Mouse (Mus musculus): ENCODE results near the gene Rnaset2b. TPM values are rescaled to one million over a fixed set of nuclear protein-coding genes. Genes with fewer than 3 reads are reported as not detected.
"Not testable (repeated sequence)": the region's sequence is repeated elsewhere in the genome, so short reads cannot be mapped to it uniquely, and the experiment has no call there.

Gene Rnaset2b
- polyA plus RNA-seq, 1 experiment from 2014 or later = 64.3 TPM

DNA sequence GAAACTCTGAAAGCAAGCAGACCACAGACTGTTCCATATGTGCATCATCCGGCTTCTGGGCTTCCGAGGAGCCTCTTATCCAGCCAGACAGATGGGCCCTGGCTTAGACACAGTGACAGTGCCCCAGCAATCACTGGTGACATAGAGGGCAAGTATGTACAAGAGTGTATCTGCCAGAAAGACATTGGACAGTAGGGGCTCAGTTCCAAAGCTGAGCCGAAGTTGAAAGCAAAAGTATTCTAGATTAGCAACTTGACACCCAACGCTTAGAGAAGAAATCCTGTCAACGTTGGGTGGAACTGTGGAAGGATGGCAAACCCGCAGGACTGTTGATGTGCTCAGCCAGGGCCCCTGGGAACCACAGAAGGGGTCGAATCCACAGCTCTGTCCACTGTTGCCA is 59.8 kb downstream of the Rnaset2b start:
- WGBS = 67% methylated on average over 5 of the region's 7 CpGs
- H3K9me3 ChIP-seq (ENCODE audit: control insufficient read depth, low read length); H3K4me3 ChIP-seq (replicated peaks; ENCODE audit: low read depth, low read length); H3K4me2 ChIP-seq (ENCODE audit: low read length); H3K9ac ChIP-seq (replicated peaks; ENCODE audit: low read length); H3K27me3 ChIP-seq (ENCODE audit: control insufficient read depth, insufficient read depth, low read length); ATAC-seq (ENCODE audit: low FRiP score, low TSS enrichment); DNase-seq; H3K27ac ChIP-seq (replicated peaks; ENCODE audit: low read depth, low read length); H3K4me1 ChIP-seq (ENCODE audit: control insufficient read depth, insufficient read depth, low read length); H3K36me3 ChIP-seq (ENCODE audit: control insufficient read depth, insufficient read depth, low read length): not testable (repeated sequence)

DNA sequence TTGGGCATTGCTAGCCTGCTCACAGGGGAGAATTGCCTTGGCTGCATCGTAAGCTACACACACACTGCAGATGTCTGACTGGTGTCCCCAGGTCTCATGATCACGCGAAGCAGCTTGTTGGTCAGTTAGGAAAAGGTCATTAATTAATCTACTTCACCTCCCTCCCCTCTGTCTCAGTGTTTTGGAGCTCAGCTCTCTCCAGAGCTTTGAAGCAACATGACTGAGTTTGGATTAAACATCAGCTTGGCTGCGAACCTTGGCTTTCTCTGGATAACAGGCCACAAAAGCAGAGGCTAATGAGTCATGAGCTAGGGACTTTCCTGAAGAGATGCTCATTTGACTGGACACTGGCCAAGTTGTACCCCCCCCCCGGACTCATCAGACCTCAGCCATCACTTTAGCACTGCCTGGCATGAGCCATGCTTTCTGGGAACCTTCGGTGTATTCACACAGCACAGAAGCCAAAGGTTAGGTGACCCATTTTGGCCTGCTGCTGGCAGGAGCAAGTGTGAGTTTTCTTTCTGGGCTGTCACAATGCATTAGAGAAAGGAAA is 60.3 kb downstream of the Rnaset2b start:
- DNase-seq; ATAC-seq (ENCODE audit: low FRiP score, low TSS enrichment); H3K36me3 ChIP-seq (ENCODE audit: control insufficient read depth, insufficient read depth, low read length); H3K27ac ChIP-seq (replicated peaks; ENCODE audit: low read depth, low read length); H3K27me3 ChIP-seq (ENCODE audit: control insufficient read depth, insufficient read depth, low read length); H3K4me1 ChIP-seq (ENCODE audit: control insufficient read depth, insufficient read depth, low read length); H3K9me3 ChIP-seq (ENCODE audit: control insufficient read depth, low read length); H3K4me2 ChIP-seq (ENCODE audit: low read length); H3K4me3 ChIP-seq (replicated peaks; ENCODE audit: low read depth, low read length); H3K9ac ChIP-seq (replicated peaks; ENCODE audit: low read length): not testable (repeated sequence)
- WGBS = 69% methylated on average over 3 of the region's 6 CpGs

DNA sequence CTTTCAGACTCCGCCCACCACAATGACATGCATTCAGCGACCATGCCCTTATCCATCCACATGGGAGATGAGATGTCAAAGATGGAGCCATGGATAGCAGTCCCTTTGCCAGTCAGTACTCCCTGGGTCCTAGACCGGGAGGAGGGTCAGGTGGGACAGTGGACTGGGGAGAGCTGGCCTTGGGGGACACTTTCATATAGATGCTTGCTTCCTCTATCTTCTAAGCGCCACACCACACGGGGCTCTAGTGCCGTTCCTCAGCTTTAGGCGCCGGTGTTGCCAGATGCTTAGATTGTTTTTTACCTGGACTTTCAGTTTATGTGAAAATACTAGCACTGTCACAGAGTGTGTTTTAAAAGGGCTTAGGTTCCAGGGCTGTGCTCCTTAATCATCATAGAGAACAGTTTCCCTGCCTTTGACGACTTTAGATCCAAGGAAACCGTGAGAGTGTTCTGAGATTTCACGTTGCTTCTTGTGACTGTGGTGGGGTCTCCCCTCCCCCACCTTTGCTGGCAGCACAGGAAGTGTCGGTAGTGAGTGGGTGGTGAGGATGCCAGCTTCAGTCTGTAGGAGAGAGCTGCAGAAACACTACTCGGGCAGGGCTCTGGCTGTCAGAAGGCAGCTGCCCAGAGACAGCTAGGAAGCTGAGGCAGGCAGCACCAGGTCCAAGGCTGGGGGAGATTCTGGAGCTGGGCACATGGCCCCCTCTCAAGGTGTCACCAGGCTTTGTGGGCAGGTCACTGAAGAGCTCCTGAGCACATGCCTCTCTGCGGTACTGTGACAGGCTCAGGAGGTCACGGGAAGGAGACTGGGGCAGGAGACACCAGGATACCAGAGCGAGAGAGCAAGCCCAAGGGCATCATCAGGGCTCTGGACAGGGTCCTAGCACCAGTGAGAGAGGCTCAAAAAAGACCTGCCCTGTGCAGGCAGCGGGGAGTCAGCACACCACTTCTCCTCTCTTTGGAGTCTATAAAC is 63.0 kb downstream of the Rnaset2b start:
- not testable (repeated sequence) for H3K4me1 ChIP-seq (ENCODE audit: control insufficient read depth, insufficient read depth, low read length); DNase-seq; H3K9ac ChIP-seq (replicated peaks; ENCODE audit: low read length); H3K27me3 ChIP-seq (ENCODE audit: control insufficient read depth, insufficient read depth, low read length); H3K36me3 ChIP-seq (ENCODE audit: control insufficient read depth, insufficient read depth, low read length); H3K27ac ChIP-seq (replicated peaks; ENCODE audit: low read depth, low read length); H3K4me2 ChIP-seq (ENCODE audit: low read length); H3K9me3 ChIP-seq (ENCODE audit: control insufficient read depth, low read length); ATAC-seq (ENCODE audit: low FRiP score, low TSS enrichment); H3K4me3 ChIP-seq (replicated peaks; ENCODE audit: low read depth, low read length)
- 61% methylated on average over 3 of the region's 17 CpGs for WGBS

Other genes starting within 250 kb of the Rnaset2b start
- 20.8 and 27.8 TPM in 2 replicates for gene Ezr, start 187.8 kb upstream of the Rnaset2b start, polyA plus RNA-seq (2014; fragmentation: Nextera tagmentation; extraction: Ambion mirVana)
- 53.3 and 55.9 TPM in 2 replicates for gene Rsph3b, start 22.0 kb upstream of the Rnaset2b start, polyA plus RNA-seq (2014; fragmentation: Nextera tagmentation; extraction: Ambion mirVana)
- 63.8 and 70.2 TPM in 2 replicates for gene Tagap1, start 9.5 kb upstream of the Rnaset2b start, polyA plus RNA-seq (2014; fragmentation: Nextera tagmentation; extraction: Ambion mirVana)
- 0.31 TPM in 1 of 2 replicates, not detected in the other for gene Gm49721, start 8.3 kb downstream of the Rnaset2b start, polyA plus RNA-seq (2014; fragmentation: Nextera tagmentation; extraction: Ambion mirVana)
- gene Gm1604a, start 54.9 kb downstream of the Rnaset2b start, polyA plus RNA-seq (2014; fragmentation: Nextera tagmentation; extraction: Ambion mirVana) = 0.49 TPM in 1 of 2 replicates, not detected in the other
- 17.3 and 22.7 TPM in 2 replicates for gene Rps6ka2, start 199.5 kb downstream of the Rnaset2b start, polyA plus RNA-seq (2014; fragmentation: Nextera tagmentation; extraction: Ambion mirVana)

Data from midbrain, embryonic 14.5 days (tissue).